Mouse (Mus musculus): ENCODE measurements around the gene Tex28. TPM values are rescaled to one million over a fixed set of nuclear protein-coding genes. Genes with fewer than 3 reads are reported as not detected.

Tex28 gene
- not detected for polyA plus RNA-seq (2017; shearing (Covaris generic))

DNA sequence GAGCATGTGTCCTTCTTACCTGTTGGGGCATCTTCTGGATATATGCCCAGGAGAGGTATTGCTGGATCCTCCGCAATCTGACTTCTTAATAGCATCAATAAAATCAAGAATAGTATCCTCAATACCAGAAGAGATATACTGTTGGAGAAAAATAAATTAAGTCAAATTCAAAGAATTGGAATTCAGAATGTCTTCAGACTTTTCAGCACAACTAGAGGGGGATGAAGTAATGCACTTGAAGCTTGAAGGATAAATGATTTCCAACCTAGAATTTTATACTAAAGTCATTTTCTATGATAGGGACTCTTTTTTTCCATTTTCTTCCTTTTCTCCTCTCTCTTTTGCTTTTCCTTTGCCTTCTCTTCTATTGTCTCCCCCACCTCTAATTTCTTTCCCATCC is at the start of gene Tex28:
Gene Tex28 (minus strand): TSS at position 101 of the 400 bp plus-strand sequence.

DNA sequence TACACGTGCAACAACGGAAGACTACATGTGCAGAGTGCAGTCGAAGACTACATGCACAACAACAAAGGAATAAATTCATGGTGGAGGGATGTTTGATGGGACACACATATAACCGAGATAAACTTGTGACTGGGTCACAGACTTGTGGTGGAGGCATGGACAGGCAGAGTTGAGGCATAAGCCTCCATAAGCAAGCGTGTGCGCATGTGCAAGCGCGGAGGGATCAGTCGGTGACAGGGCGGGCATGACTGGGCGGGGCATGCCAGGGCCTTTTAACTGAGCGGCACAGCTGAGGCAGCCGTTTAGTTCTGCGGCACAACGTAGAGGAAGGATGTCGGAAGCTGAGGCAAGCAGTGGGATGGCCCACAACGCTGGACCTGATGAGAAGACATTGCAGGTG is 9.3 kb upstream of the Tex28 start, which contains the start of gene Tktl1:
Gene Tktl1 (plus strand): TSS at position 301 of the 400 bp plus-strand sequence.

GRCm38 (mm10) chrX:74135263-74135662 is 32.4 kb downstream of the Tex28 start, which contains the start of gene Mecp2:
TSS of gene Mecp2 (minus strand) at chrX:74135363.

GRCm38 (mm10) chrX:74127164-74127563 is 40.5 kb downstream of the Tex28 start, which contains the start of gene Opn1mw:
TSS of gene Opn1mw (plus strand) at chrX:74127464.

Other genes with a start within 250 kb of the Tex28 start
- 100 to 1,000 TPM; 247 to 301 TPM for gene Arhgap4, start 246.0 kb downstream of the Tex28 start, polyA plus RNA-seq (2017; shearing (Covaris generic))
- 100 to 1,000 TPM; 224 to 246 TPM for gene Naa10, start 245.9 kb downstream of the Tex28 start, polyA plus RNA-seq (2017; shearing (Covaris generic))
- 1 to 10 TPM; 3.7 to 9.4 TPM for gene Renbp, start 237.0 kb downstream of the Tex28 start, polyA plus RNA-seq (2017; shearing (Covaris generic))
- gene Hcfc1, start 201.5 kb downstream of the Tex28 start, polyA plus RNA-seq (2017; shearing (Covaris generic)): 10 to 100 TPM; 40.3 to 55.0 TPM
- 100 to 1,000 TPM; 182 to 192 TPM for gene Irak1, start 143.9 kb downstream of the Tex28 start, polyA plus RNA-seq (2017; shearing (Covaris generic))
- gene Opn1mw, start 40.4 kb downstream of the Tex28 start, polyA plus RNA-seq (2017; shearing (Covaris generic)): not detected
- gene Mecp2, start 32.5 kb downstream of the Tex28 start, polyA plus RNA-seq (2017; shearing (Covaris generic)): 10 to 100 TPM; 46.8 to 53.9 TPM
- gene Tktl1, start 9.4 kb upstream of the Tex28 start, polyA plus RNA-seq (2017; shearing (Covaris generic)): 1 to 10 TPM; 2.0 to 3.8 TPM
- gene Flna, start 82.0 kb upstream of the Tex28 start, polyA plus RNA-seq (2017; shearing (Covaris generic)): 100 to 1,000 TPM; 247 to 358 TPM
- gene Emd, start 86.8 kb upstream of the Tex28 start, polyA plus RNA-seq (2017; shearing (Covaris generic)): 10 to 100 TPM; 48.9 to 66.6 TPM
- gene Rpl10, start 103.0 kb upstream of the Tex28 start, polyA plus RNA-seq (2017; shearing (Covaris generic)): 10 to 100 TPM; 44.3 to 79.3 TPM
- 100 to 1,000 TPM; 140 to 181 TPM for gene Taz, start 114.1 kb upstream of the Tex28 start, polyA plus RNA-seq (2017; shearing (Covaris generic))
- 10 to 100 TPM; 22.4 to 29.5 TPM for gene Dnase1l1, start 114.5 kb upstream of the Tex28 start, polyA plus RNA-seq (2017; shearing (Covaris generic))
- 100 to 1,000 TPM; 155 to 162 TPM for gene Atp6ap1, start 129.3 kb upstream of the Tex28 start, polyA plus RNA-seq (2017; shearing (Covaris generic))
- 100 to 1,000 TPM; 260 to 309 TPM for gene Gdi1, start 137.2 kb upstream of the Tex28 start, polyA plus RNA-seq (2017; shearing (Covaris generic))
- gene Fam50a, start 145.2 kb upstream of the Tex28 start, polyA plus RNA-seq (2017; shearing (Covaris generic)): 10 to 100 TPM; 78.9 to 83.6 TPM
- 1 to 10 TPM; 2.4 to 6.9 TPM for gene Plxna3, start 161.2 kb upstream of the Tex28 start, polyA plus RNA-seq (2017; shearing (Covaris generic))
- gene Lage3, start 185.8 kb upstream of the Tex28 start, polyA plus RNA-seq (2017; shearing (Covaris generic)): 10 to 100 TPM; 34.3 to 51.6 TPM
- gene Ubl4a, start 205.4 kb upstream of the Tex28 start, polyA plus RNA-seq (2017; shearing (Covaris generic)): 10 to 100 TPM; 52.3 to 66.9 TPM
- 10 to 100 TPM; 40.0 to 40.5 TPM for gene Slc10a3, start 205.5 kb upstream of the Tex28 start, polyA plus RNA-seq (2017; shearing (Covaris generic))
- 10 to 100 TPM; 34.3 to 41.1 TPM for gene Fam3a, start 225.4 kb upstream of the Tex28 start, polyA plus RNA-seq (2017; shearing (Covaris generic))
- gene Ikbkg, start 225.5 kb upstream of the Tex28 start, polyA plus RNA-seq (2017; shearing (Covaris generic)): 10 to 100 TPM; 35.8 to 36.6 TPM